Mouse (Mus musculus) cerebellum, postnatal 4 days (tissue): ENCODE results near the gene Minos1.
A peak's percentile ranks its signal among the peaks of the same experiment; 100 is the strongest.

Experiments
- DNase-seq, 2 experiments: peaks; one replicate each; pipeline ENCODE4 v3.0.0; 2022; ENCODE audit warnings: low spot score in 2 of 2, mixed read lengths in 1 of 2

Gene Minos1

DNA sequence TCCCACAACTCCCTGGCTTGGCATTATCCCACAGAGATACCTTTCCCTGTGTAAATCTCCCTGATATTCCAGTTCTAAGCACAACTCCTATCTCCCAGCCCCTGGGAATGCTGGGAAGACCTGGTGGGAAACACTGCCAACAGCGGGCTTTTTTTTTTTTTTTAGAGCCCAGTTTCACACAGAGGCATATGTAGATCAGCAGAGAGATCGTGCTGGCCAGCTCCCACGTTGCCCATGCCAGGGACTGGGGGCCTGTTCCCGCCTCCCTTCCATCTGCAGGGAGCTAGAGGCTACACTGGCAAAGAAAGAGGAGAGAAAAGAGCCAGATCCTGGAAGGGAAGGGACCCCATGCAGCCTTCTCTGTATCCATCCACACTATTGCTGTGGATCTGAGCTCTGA lies 62.6 kb downstream of the Minos1 start:
- DNase-seq: no peak

DNA sequence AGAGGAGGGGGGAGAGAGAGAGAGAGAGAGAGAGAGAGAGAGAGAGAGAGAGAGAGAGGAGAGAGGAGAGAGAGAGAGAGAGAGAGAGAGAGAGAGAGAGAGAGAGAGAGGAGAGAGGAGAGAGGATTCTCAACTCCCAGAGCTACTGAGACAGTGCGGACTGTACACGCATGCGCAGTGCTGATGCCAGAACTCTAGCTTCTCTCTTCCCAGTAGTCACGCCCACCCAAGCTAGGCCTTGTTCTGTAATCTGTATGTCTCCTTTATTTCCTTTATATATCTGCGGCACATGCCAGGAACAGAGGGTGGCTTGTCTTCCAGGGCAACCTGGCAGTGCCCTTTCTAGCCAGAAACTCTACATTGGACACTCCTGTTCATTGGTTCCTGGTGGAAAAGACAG lies 66.1 kb downstream of the Minos1 start:
- no peak for DNase-seq

DNA sequence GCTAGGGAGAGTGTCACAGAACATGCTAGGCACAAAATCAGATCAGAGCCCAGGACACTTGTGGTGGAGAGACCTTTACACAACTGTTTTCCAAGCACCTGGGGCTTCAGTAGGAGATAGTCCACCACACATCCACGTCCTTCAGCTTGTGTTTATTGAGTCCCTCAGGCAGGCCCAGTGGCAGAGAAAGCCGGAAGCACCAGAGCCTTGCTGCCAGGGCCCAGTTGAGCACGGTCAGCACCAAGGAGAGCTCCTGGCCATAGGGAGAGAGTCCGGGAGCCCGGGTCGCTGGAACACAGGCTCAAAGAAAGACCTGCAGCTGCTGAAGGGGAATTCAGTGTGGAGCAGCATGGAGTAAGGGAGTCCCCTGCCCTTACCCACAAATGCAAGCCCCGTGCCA lies 71.3 kb downstream of the Minos1 start:
- DNase-seq: no peak

DNA sequence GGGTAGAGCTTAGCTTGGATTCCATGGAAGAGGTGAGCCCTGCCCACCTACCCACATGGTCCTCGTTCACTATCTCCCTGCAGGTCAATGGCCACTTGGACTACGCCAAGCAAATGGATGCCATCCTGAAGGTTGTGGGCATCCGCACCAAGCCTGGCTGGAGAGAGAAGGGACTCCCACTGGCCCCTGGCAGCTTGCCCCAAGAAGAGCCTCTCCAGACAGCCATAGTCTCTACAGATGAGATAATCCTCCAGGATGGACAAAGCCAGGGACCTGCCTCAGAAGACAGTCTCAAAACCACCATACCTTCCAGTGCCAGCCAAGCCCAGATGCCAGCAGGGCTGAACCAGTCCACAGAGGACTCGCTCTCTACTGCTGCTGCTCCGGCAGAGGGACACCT lies 72.9 kb downstream of the Minos1 start:
- no peak for DNase-seq

DNA sequence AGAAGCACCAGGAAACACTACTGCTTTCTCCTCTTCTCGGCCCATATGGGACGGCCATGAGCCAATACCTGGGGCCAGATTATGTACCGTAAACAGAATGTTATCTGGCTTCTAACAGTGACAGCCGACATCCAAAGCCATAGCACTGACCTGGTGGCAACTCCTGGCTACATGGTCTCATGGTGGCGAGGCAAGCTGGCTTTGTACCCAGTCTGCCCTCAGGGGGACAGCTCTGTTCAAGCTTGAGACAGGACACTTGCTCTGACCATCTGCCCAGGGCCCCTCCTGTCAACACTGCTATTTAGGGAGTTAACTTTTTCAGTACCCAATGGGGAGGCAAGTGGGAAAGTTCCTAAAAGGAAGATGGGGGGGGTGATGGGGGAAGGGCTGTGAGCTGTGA lies 73.6 kb downstream of the Minos1 start:
- DNase-seq: peak in 1 of 2 experiments; percentile 34

DNA sequence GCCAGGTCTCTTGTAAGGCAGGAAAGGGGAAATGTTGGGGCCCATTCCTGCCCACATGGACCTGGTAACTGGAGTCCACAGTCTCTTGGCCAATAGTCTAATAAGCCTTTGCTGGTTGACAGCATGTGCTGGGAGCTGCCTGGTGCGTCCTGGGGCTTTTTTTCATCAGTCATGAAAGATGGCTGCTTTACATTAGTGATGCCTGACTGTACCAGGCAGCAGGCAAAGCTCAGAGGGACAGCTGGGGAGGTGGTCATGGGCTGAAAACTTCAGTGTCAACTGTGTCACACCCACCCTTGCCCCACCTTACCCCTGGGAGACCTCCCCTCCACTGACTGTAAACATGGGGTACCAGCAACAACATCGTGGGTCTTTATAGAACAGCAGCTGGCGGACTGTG lies 75.2 kb downstream of the Minos1 start:
- no peak for DNase-seq

DNA sequence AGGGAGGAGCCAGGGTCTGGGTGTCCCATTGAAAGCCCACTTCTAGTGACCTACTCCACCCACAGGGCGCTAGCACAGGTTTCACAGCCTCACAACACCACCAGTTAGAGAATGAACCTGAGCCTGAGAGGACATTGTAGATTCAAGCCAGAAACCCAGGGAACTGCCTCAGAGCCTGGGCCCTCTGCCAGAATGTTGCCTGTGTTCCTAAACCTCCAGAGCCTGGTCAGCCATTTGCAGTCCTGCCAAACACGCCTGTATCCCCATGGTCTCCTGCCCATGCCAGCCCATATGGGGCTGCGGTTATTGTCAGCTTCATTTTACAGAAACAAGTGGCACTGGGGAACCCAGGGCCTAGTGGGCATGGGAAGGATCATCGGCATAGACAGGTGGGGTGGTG lies 75.6 kb downstream of the Minos1 start:
- DNase-seq: peak in 1 of 2 experiments; percentile 67

DNA sequence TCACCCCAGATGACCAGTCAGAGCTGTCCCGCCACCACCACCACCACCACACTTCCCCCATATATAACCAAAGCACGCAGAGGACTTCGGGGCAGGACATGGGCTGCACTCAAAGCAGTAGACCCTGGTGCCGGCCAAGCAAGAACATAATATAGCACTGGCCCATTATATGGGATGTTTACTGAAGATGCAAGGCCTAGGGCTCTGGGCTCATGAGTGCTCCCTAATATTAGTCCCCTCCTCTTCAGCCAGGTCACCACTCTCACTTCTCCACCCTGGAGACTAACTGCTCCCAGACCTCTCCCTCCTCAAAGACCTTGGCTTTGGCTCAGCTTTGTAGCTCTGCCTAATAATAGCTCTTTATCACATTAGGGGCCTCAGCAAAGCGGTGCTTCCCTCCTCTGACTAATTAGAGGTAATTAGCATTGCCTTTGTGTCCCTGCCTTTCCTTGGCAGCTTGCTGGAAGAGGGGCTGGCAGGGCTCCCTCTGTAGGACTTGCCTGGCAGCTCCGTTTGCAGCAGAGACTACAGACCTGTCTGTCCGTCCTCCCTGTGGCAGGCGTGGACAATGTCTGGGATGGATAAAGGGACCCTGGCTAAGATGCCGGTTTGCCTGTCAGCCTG lies 76.5 kb downstream of the Minos1 start:
- peak in 1 of 2 experiments; percentile 70 for DNase-seq

DNA sequence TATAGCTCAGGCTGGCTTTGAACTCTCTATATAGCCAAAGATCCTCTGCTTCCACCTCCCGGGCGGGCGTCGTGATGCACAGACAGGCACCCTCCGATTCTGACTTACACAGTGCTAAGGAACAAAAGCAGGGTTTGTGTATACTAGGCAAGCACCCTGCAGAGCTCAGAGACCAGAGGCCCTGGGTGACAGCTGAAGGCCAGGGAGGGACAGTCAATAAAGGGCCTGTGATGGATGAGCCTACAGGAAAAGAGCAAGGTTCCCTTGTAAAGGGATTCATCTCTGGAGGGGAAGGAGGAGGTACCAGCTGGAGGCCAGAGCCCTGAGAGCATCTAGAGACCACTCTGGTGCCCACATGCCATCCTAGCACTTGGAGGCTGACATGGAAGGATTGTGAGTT lies 77.5 kb downstream of the Minos1 start:
- DNase-seq: no peak

DNA sequence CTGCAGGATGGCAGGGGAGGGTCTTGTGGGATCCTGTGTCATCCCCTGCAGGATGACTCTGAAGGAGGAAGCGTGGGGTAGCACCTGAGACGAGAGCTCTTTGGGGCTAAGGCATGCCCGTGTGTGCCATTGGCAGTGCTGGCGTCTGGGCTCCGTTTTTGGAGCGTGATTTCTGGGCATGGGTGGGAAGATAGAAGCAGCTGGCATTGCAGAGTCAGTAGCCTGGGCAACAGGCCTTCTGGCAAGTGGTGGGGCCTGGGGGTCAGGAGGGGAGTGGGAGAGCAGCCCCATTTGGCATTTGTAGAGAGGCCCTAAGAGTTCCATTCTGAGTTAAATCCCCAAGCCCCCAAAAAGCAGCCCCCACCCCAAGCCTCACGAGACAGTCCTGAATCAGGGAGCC lies 78.1 kb downstream of the Minos1 start:
- no peak for DNase-seq
